Mouse (Mus musculus) CD4-positive, CD25-positive, alpha-beta regulatory T cell, adult 4 months (primary cell): ENCODE data around the gene Ppp5c. TPM values are rescaled to one million over a fixed set of nuclear protein-coding genes. Genes with fewer than 3 reads are reported as not detected.
A peak's percentile ranks its signal among the peaks of the same experiment; 100 is the strongest.

ENCODE experiments used
- ATAC-seq: one replicate; pipeline ENCODE4 v1.8.0; 2017
- polyA plus RNA-seq, 2 experiments: library from polyadenylated mRNA; unstranded; fragments of 100-300 nt; shearing (Covaris generic); gene quantifications; one replicate each; pipeline ENCODE4 v1.2.1; 2017

Ppp5c gene
- polyA plus RNA-seq, 2 experiments from 2014 or later = 56.6 to 76.0 TPM

DNA sequence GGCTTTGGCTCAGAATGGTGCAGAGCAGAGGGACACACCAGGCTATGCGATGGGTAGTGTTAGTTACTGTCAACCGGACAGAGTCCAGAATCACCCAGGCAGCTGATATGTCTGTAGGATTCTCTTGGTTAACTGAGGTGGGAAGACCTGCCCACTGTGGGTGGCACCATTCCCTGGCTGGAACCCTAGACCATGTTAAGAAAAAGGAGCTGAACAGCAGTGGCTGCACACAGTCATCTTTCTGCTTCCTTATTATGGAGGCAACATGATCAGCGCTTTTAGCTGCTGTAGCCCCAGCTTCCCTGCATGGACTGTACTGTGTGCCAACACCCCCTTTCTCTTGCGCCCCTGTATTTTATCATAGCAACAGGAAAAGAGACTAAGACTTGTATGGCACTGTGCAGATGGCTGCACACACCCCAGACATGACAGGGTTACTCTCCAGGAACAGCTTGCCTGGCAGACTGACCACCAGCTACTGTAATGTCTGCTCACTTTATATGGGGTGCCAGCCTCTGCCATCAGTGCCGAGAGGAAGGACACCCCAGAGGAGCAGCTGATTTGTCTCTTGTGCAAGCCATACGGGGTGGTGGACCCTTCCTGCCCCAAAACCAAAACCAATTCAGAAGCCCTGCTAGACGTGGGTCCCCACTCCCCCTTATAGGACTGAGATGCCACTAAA is 15.7 kb downstream of the Ppp5c start:
- ATAC-seq = no peak

DNA sequence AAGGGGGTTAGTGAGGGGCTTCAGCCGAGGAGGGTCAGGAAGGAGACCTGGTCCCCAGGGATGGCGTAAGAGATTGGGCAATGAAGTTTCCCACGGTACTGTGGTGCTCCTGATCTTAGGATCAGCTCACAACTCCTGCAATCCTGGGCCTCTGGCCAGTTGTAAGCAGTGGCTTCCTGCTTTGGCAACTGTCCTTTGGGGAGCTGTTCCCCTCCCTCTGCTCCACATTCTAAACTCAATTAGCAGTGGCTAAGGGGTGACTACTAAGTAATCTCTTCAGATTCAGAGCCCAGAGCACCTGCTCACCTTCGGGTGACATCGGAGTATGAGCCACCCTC is 17.7 kb downstream of the Ppp5c start:
- no peak for ATAC-seq

DNA sequence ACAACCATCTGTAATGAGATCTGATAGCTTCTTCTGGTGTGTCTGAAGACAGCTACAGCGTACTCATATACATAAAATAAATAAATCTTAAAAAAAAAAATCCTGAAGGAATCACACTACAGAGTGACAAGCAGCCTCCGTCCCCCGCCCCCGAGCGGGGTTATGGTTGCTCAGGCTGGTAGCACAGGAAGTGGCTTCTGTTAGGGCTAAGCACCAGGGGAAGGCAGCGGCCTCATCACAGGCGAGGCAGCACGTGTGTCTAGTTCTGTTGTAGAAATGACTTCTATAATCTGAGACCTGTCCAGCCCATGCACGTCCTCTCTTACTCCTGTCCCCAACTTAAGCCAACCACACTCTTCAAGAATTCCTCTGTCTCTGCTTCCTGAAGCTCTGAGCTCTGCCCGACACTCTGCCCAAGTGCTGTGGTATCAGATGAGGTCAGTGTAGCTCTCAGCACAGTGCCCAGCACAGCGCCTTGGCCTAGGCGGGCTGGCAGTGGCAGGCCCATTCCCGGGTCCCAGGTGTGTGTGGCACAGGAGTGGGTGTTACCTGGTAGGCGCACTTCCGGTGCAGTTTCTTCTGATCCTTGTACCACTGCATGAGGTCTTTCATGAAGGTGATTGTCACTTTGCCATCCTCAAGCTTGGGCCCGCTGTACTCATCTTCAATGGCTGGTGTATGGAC is 18.3 kb downstream of the Ppp5c start:
- ATAC-seq = peak; percentile 89

DNA sequence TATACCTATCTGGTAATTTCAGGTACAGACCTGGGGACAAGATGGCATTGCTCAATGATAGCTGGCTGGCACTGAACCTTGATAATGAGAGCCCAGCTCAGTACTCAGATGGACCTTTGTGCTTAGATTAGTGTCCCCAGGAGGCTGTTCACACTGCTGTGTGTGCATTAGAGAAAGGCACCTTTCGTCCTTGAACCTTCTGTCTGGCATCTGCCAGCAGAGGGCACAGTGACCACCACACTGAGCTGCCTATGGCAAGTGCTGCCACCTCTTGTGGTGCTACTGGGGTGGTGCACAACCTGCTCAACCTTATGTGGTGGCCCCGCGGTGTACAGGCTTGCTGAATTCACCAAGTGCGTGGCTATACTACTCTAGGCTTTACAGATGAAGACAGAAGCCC is 20.4 kb downstream of the Ppp5c start:
- ATAC-seq = peak; percentile 36

DNA sequence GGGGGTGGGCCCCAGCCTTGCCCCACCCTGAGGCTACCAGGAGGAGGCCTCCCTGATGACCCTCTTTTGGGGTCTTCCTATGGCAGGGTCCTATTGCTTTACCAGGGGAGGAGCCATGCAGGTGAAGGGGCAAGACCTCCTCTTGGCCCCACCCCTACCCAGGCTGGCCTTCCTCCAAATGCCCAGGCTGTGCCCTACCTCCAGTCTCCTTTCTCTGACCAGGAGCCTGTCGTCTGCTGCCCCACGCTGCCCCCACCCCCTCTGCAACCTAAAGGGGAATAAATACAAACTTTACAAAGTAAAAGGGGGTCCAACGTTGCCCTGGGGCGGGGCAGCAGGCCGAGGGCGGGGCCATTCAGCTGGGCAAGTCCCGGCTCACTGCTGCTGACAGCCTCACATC is 23.0 kb downstream of the Ppp5c start:
- ATAC-seq = no peak

DNA sequence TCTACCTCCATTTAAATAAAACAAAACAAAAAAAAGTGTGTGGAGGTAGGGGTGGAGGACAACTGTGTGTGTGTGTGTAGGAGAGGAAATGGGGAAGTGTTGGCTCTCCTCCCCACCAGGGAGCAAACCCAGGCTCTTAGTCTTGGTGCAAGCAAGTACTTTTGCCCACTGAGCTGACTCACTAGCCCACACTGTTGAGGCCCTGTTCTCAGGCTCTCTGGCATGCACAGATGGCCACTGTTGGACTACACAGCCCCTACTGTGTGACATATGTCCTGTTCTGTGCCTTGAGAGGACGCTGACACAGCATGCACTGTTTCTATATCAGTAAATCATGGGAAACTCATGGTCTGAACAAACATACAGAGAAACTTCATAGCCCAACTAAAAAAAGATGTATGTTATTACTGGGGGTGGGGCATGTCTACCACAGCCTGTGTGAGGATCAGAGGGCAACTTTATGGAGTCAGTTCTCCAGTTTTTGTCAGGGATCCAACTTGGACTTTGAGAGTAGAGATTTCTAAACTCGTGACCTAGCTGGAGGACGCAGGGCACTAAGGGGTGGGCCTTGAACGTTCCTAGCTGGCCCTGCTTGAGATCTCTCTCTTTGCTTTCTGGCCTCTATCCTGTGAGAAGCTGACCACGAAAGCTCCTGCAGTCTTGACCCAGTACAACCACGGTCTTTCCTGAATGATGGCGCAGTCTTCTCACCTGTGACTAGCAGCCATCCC is 24.3 kb downstream of the Ppp5c start:
- ATAC-seq = no peak

DNA sequence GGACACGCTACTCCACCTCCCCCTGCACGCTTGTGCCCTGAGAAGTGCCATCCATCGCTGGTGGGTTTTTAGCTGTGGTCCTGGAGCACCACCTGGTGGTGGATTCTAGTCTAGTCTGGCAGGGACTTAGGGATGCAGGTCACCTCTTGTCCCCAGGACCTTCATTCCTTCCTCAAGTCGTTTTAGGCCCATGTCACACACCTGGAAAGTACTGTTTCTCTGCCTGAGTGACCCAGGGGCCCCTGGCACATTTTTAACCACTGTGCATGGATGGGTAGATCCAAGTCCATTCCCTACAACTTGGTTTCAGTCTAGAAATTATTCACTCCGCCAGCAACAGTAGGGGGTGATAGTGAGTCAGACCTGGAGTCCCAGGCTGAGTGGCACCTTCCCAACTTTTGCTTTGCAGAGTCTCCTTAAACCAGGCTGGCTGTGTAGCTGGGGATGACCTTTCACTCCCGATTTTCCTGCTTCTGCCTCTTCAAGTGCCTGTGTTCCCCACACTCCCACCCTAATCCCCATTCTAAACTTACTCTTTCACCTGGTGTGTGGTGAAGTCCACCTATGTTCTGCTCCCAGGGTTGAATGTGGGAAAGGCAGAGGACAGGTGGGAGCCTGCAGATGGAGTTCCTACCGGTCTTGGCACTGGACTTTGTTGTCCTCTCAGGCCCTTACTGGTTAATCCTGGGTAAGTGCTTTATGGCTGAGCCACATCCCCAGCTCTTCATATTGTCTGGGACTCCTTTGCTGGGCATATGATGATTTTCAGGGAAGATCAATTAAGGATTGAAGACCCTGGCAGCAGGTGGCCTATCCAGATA is 25.1 kb downstream of the Ppp5c start:
- ATAC-seq = peak; percentile 88

DNA sequence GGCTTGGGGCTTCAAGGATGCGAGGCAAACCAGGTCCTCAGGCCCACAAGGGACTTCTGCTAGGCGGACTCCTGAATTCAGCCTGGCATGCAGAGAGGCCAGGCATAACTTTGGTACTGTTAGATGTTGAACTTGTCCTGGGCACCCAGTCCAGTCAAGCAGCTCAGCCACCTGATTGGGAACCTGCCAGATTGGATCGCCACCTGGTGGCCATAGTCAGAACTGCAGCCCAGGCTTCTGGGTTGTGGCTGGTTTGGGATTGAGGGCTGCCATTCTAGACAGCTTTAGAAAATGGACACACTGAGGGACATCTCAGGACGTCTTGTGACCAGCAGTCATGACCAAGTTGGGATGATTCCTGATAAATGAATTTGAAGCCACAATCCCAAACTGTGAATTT is 28.1 kb downstream of the Ppp5c start:
- ATAC-seq = peak; percentile 48

DNA sequence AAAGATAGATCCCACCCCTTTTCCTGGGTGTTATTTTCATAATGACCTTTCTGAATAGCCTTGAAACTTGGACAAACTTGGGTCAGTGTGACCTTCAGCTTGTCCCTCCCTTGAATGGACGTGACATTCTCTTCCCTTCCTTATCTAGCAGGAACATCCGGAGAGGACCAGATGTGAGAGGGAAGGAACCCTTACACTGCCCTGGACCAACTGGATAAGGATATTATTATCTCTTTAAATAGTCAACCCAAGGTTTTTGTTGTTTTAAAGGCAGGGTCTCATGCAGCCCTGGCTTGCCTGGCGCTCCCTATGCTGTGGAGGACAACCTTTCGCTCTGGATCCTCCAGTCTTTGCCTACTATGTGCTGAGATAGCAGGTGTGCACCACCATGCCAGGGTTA is 28.5 kb downstream of the Ppp5c start:
- no peak for ATAC-seq

DNA sequence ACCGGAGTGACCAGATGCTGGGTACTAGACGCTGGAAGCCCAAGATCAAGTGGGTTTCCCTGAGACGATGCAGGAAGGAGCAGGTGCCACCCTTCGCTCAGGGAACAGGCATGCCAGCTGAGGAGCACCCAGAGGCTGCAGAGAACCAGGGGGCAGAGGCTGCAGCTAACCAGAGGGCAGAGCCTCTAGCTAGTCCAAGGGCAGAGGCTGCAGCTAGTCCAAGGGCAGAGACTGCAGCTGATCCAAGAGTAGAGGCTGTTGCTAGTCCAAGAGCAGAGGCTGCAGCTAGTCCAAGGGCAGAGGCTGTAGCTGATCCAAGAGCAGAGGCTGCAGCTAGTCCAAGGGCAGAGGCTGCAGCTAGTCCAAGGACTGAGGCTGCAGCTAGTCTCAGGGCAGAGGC is 32.4 kb downstream of the Ppp5c start:
- no peak for ATAC-seq

DNA sequence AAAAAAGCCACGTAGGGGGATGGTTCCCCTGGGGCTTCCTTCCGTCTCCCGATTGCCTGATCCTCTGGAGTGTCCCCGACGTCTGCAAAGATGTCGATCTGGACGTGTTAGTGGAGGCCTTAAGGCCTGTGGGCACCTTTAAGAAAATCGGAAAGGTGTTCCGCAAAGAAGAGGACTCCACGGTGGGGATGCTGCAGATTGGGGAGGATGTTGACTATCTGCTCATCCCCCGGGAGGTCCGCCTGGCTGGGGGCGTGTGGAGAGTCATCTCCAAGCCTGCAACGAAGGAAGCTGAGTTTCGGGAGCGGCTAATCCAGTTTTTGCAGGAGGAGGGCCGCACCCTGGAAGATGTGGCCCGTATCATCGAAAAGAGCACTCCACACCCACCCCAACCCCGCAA is 33.3 kb downstream of the Ppp5c start:
- ATAC-seq = no peak

DNA sequence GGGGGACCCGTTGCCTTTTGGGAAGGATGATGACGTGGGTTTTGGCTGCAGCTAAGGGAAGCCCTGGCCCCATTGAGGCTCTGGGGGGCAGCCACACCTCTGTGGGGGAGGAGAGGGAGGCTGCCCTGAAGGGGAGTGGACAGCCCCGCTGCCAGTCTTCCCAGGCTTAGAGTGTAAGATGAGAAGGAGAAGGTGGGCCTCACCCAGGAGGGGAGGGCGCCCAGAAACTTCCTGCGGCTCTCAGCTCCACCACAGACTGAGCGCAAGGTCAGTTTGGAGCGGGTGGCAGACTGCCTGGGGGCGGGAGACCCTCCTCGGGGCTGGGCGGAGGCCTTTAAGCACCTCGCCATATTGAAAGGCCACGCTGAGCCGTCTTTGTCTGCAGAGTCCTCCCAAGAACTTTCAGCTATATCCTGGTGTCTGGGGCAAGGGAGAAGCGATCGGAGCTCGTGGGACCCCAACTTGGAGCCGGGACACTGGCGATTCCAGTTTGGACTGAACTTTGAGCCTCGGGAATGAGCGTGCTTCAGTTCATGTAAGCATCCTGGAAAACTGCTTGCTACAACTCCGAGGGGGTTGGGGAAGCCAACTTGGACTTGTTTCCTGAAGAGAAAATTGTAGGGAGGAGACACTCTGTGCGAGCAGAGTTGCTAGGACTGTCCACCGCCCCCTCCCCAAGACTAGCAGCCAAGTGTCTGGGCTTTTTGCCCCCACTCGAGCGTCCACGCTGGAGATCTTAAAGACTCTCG is 33.9 kb downstream of the Ppp5c start:
- ATAC-seq = no peak

DNA sequence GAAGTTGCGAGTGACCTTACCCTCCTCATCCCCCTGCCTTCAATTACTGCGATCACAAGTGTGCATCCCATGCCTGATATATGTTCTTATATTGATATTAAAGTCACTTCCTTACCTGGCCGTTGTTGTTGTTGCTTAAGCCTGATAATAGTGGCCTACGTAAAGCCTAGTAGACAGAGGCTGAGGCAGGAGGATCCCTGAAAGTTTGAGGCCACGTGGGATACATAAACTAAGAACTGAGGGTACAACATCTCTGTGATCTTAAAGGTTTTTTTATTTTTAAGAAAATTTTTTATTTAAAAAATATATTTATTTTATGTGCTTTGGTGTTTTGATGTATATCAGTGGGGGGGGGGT is 35.3 kb downstream of the Ppp5c start, which contains the start of gene Ccdc8:
Ccdc8 (plus strand) TSS at position 258 of the 357 bp plus-strand sequence.
- ATAC-seq = no peak

DNA sequence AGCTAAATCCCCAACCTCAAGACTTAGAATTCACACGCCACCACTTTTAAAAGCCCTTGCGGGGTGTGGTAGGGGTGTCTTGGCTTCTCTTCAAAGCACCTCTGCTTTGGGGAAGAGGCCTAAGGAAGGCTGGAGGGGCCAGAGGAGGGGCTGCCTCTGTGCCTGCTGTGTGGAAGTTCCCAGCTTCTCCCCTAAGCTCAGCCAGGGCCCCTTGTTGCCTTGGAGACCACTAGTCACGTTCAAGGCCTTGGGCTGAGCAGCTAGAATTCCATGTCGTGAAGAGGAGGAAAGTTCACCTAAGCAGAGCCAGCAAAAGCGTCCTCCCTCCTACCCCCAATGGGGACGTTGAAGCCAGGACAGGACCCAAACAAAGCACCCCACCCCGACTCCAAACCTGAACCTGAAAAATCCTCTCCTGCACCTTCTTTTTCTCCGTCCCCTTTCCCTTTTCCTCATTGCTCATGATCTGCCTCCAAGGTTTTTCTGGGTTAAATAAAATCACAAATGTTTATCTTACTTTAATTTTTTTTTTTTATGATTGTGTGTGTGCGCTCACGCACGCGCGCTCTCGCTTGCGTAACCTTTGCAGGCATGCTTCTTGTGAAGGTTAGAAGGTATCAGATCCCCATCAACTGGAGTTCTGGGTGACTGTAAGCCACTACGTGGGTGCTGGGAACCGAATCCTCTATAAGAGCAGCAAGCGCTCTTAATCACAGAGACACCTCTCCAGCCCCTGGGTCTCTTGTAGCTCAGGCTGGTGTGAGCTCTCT is 35.9 kb downstream of the Ppp5c start:
- no peak for ATAC-seq

DNA sequence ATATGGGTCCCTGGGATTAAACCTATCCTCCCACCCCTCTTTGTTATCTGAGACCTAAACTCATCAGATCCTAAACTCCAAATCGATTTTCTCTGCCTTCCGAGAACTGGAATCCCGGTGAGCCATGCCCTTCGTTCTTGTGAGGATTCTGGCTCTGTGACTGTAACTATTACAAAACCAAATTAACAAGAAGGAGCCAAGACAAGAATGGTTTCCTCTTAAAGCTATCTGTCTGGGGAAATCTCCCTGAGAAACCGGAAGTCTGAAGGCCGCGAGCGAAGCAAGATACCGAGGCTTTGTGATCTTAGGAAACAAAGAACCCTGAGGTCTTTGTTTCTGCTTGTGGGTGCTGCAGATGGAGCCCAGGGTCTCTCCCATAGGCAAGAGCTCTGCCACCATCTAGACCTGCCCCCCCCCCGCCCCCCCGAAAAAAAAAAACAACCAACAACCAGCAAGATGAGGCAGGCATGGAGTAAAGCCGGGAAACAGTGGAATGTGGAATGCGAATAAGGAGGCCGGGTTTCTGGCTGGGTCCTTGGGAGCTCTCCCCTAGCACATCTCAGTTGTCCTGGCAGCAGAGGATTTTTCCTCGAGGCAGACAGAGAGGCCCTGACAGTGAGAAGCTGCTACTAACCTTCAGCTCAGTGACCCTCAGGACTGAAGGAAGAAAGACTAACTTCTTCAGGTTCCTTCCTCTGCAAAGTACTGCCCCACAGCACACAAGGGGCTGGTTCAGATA is 37.5 kb downstream of the Ppp5c start:
- peak; percentile 86 for ATAC-seq

DNA sequence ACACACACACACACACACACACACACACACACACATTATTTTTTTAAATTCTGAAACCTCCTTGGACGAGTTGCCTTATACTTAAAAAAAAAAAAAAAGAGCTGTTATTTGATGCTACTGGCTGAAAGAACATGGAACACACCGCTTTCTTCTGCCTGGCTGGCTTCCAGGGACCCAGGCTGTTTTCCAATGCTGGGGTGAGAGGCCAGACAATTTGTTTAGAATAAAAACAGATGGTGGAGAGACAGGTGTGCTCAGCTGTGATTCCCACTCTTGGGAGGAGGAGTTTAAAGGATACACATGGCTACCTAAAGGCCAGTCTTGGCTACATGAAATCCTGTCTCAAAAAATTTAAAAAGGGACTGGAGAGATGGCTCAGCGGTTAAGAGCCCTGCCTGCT is 39.3 kb downstream of the Ppp5c start:
- no peak for ATAC-seq

DNA sequence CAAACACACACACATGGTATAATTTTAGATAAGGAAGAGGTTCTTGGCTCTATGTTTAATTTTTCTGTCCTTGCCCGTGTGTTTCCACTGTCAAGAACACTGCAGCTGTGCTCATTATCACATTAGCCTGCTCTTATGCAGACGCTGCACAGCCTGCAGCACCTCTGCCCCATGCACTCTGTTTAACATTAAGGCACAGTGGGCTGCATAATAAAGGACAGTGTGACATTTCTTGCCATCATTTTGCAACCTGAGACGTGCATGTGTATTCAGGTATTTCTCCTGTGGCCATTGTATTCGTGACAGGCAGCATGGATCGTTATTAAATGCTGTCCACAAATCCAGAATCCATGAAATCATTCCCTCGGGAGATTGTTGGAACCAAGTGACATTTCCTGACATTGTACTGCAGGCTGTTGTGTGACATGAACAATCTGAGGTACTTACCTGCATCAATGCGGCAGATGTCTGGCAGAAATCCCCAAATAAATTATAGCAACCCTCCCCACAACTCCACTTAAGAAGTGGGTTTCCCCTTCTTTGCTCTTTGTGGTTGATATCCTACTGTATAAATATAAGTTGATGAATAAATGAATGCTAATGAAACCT is 40.1 kb downstream of the Ppp5c start:
- peak; percentile 15 for ATAC-seq

DNA sequence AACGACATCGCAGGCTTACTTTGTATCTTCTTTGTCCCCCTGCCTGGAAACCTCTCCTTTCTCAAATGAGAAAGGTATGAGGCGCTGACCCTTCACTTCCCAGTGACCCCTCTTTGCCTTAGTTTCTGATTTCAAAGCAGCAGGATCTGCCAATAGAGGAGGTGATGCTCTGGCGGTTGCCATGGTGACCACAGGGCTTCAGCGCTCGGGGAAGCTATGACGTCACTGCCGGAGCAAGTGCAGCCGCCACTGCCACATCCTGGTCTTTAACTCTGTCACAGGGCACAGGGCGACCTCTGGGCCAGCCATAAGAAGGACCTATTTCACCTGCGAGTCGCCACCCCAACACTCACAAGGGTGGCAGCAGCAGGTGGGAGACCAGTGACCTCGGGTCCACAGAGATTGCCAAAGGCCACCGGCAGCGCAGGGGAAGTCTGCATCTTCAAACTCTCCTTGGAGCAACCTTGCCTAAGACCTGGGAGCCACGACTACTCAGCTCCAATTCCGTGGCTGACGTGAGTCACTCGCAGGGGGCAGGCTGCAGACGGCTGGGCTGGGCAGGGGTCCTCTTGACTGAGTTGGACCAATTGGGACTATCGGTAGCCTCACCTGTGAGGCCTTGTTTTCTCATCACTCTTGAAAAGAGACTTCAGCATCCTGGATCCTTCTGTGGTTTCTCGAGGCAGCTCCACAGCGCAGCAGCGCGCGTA is 44.7 kb downstream of the Ppp5c start, which contains the start of gene Gm42372:
Gm42372 (plus strand) TSS at position 228 of the 710 bp plus-strand sequence.
- ATAC-seq = peak; percentile 95

DNA sequence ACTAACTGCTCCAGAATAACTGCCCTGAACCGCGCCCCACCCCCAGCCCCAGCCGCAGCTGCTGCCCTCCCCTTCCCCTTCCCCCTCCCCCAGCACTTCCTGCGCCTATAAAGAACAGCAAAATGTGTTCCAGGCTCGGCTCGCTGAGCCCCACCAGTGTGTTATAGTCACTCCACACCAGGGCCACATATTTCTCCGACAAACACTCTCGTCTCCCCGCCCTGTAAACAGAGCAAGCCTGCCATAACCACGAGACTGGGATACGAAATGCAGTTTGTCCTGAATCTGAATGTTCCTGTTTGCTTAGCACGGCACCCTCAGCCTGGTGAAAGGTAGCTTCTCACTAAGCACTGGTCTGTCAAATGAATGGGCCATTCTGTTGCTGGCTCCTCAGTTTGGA is 47.4 kb downstream of the Ppp5c start:
- peak; percentile 42 for ATAC-seq

DNA sequence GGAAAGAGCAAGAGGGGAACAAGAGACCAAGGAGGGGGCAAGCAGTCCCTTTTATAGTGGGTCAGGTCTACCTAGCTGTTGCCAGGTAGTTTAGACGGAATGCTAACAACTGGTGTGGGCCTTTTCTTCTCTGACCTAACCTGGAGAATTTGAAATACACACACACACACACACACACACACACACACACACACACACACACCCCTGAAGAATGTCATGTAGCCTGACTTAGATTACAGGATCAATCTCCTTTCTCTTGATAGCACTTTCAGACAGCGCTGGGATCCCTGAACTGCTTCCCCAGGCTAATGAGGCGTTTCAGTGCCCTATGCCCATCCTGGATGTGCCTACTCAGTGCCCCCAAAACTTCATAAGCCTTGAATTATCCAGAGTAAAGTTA is 49.1 kb downstream of the Ppp5c start:
- no peak for ATAC-seq
